Mouse (Mus musculus) adrenal gland, postnatal 25 days (tissue): ENCODE results near the gene Srrd. TPM values are rescaled to one million over a fixed set of nuclear protein-coding genes. Genes with fewer than 3 reads are reported as not detected.

Experiments used
- DNase-seq: peaks from one replicate; pipeline ENCODE4 v3.0.0; 2021; ENCODE audit warnings: mixed read lengths
- long read RNA-seq: library from polyadenylated mRNA; stranded (forward); transcript quantifications from one replicate; pipeline ENCODE4 v2.0.0, GENCODE M21; 2021
- total RNA-seq: library from RNA; stranded (reverse); gene quantifications from 2 replicates; pipeline ENCODE4 v1.2.3, GENCODE M21; 2021

Srrd gene
- total RNA-seq = 22.4 and 29.1 TPM in 2 replicates
- long read RNA-seq, transcript Srrd-203 (7 exons, 1,064 nt) = major isoform, 5 of 16 reads
- long read RNA-seq, partial matches to known transcripts = 2 of 16 reads
- long read RNA-seq, other reads (novel, unspliced or antisense) = 7 of 16 reads

DNA sequence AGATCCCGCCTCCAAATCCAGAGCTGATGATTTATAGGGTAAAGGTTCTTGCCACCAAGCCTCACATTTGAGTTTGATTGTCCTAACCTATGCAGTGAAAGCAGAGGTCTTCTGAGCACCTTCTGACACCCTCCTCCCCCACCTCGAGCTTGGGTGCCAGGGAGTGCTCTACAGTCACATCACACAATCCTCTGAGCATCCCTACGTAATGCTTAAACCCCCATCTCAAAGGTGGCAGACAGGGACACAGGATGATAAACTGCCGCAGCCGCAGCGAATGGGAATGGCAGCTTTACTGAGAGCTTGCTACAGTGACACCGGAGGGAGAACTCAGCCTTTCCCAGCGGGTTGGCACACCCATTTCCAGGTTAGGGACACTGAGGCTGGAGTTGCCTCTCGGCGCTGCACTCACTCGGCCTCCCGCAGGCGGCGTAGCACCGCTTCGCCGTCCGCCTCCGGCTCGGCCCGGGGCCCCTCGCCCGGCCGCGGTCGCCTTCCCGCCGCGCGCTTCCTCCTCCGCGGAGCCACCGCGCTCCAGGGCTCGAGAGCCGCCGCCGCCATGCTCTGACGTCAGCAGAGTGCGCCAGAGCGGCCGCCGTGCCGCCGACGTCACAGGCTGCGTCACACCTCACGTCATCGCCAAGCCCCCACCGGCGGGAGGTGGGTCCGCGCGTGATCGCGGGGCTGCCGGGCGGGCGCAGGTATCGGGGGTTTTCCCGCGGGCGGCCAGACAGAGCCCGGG, at the start of gene Srrd, which contains the start of gene Hps4:
Gene Srrd, minus strand, starts transcription at position 578 of the 742 bp plus-strand sequence.
Gene Hps4, plus strand, starts transcription at position 621 of the 742 bp plus-strand sequence.
- DNase-seq = peak; percentile 88

DNA sequence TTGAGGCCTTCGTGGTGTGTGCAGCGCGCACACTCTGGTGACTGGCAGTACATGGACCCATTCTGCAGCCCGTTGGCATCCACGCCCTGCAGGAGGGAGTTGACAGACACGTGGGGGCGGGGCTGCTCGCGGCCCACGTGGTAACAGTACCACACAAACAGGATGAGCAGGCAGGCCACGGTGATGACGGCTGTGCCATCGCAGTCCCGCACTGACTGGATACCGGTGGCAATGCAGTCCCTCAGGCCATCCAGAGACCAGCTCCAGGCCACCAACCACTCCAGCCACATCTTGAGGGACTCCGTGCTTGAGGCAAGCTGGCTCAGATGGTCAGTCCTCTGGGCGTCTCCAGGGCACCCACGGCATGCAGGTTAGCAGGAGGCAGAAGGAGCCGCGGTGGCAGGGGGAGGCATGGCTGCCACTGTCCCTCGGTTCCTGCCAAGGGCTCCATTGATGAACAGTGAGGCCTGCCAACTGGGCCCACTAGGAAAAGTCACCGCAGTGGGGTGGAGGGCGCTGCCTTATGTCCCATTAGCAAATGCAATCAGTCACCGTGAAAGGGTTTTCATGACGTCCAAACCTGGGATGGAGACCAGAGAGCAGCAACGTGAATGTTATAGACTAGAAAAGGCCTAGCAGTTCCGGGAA, 49.0 kb upstream of the Srrd start:
- DNase-seq = no peak

DNA sequence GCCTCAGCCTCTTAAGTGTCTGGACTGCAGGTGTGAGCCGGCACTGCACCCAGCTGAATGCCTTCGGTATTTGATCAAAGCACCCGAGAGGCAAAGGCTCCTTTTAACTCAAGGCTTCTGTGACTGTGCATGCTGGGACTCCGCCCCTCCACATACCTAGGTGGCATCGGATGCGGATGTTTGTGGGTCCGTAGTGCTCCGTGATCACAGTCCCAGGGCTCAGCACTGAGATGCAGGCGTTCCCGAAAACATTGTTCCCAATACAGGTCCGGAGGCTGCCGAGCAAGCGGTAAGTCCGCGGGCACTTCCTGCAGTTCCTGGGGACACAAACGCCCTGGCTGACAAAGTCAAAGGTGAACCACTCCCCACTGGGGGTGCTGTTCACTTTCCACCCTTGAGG, 48.2 kb upstream of the Srrd start:
- no peak for DNase-seq

DNA sequence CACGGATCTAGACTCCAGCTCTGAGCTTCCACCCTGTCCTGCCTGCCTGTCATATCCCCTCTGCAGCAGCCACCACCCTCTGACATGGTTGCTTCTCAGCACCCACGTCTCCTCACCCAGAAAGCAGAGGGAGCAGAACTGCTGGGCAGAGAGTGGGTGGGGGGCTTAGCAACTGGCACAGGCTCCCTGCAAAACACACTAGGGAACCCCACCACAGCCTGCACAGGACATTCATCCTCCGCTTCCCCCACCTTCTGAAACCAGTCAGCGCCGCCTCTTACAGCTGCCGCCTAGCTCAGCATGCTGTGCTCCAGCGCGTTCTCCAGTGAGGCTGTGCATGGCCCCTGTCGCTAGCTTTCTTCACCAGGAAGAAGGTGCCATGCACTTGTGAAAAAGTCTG, 46.5 kb upstream of the Srrd start:
- no peak for DNase-seq

- no peak for DNase-seq
Measured at GRCm38 (mm10) chr5:112385973-112386372, 43.1 kb upstream of the Srrd start.

DNA sequence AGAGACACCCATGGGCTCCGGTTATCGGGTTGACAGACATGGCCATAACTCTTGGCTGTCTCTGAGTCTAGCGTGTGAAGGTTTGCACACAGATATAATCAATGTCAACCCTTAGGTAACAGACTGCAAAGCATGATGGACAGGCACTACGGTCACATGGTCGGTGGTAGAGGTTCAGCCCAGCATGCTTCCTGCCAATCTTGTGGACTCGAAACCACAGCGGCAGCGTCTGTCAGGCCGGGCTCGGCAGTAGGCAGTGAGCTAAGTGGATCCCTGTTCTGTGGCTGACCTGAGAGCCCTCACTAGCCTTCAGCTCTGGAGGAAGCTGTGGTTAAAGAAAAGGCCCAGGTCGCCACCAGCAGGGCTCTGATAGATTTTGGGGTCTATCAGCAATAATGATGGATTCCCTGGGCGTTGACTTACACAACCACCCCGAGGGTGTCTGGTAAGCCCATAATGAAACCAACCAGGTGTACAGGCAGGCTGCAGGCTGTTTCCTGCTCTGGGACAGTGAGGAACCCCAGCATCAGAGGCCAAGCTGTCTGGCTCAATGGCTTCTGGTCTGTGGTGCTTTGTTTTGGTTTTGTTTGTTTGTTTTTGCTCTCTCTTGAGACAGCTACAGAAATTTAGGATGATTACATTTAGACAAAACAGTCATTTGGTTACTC, 42.1 kb upstream of the Srrd start:
- no peak for DNase-seq

DNA sequence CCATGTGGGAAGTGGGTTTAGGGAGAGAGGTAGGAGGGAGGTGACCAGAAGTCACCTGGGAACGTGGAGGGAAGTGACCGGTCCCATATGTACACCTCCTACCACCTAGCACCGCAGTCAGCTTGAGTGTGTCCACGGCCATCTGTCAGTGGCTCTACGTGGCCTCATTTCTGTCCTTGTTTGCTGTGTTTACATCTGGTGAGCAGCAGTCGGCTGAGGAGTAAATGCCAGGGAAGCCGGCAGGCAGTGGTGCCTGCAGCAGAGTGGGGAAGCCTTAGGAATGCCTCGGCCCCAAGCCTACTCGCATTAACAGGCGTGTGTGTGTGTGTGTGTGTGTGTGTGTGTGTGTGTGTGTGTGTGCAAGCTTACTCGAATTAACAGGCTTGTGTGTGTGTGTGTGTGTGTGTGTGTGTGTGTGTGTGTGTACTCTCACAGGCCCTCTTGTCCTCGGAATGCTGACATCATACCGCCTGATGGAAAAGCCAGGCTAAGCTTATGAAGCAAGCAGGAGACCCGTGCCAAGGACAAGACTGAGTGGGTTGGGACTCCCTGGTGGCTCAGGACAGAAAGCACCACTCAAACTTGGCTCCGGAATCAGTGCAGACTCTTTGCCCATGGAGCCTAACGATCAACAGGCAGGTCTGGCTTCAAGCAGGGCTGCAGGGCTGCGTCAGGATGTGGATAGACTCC, 39.9 kb upstream of the Srrd start:
- DNase-seq = peak; percentile 69

DNA sequence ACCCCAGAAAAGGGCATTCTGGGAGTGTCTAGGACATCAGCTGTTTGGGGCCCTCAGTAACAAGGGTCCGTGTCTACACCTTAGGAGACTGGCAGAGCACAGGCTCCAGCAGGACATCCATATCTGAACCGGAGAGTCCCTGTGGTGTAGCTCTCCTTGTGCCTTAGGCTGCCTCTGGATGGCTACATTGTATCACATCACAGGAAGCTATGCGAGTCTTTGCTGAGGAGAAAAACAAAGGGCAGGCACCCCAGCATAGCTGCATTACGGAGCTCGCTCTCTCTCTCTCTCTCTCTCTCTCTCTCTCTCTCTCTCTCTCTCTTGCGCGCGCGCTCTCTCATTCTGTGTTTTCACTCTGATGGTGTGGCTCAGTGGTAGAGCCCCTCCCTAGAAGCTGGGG, 39.2 kb upstream of the Srrd start:
- DNase-seq = no peak

GRCm38 (mm10) chr5:112381154-112381553, 38.3 kb upstream of the Srrd start:
- DNase-seq = peak; percentile 52

- DNase-seq = peak; percentile 56
Measured at GRCm38 (mm10) chr5:112378716-112379115, 35.9 kb upstream of the Srrd start.

DNA sequence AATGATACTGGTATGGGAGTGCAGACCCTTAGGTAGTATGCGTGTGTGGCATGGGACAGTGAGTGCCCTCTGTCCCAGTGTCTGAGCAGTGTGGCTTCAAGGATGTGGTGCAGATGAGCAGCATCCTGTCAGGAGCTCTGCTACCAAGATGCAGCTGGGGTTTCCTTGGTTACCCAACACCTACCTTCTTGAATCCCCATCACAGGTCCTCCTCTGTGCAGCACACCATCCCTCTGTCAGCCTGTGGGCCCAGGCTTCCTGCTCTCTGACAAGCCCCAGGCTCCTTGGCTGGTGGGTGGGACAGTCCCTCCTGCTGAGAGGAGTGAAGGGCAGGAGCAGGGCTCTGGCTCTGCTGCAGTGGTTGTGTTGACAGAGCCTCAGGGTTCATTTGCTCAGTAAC, 34.5 kb upstream of the Srrd start:
- no peak for DNase-seq

- no peak for DNase-seq
Measured at GRCm38 (mm10) chr5:112376111-112376510, 33.3 kb upstream of the Srrd start.

DNA sequence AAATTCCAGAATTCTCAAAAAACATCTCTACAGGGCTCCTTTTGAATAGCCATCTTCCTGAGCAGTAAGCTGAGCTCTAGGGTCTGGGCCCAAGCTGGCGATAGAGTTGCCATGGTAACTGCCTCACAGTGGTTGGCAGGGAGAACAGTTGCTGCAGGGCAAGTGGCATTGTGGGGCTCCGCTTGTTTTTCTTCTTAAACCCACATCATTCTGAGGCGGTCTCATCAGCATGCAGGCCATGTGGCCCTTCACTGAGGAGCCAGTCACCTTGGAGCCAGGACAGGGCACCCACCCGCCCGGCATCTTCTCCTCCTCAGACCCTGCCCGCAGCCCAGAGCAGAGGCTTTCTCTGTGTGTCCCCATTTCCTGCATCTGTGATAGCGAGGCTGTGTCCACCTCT, 29.1 kb upstream of the Srrd start:
- no peak for DNase-seq

- DNase-seq = no peak
Measured at GRCm38 (mm10) chr5:112370236-112370813, 27.5 kb upstream of the Srrd start.

- DNase-seq = no peak
Measured at GRCm38 (mm10) chr5:112369326-112369725, 26.5 kb upstream of the Srrd start.

DNA sequence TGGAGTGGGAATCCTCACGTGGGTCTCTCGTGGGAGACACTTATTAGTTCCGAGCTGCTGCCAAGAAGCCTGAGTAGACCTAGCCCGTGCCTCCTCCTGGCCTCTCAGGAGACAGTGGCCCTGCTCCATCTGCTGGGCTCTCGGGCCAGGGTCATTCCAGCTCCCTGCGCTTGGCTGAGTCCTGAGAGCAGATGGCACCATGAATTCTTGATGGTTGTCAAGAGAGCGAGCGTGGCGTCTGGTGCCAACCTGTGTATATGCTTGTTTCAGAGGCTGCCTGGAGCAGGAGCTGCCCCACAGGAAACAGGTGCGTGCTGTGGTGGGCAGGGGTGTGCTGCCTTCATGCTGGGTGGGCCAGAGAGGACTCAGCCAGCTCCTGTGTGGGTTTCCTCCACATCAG, 25.8 kb upstream of the Srrd start:
- no peak for DNase-seq

DNA sequence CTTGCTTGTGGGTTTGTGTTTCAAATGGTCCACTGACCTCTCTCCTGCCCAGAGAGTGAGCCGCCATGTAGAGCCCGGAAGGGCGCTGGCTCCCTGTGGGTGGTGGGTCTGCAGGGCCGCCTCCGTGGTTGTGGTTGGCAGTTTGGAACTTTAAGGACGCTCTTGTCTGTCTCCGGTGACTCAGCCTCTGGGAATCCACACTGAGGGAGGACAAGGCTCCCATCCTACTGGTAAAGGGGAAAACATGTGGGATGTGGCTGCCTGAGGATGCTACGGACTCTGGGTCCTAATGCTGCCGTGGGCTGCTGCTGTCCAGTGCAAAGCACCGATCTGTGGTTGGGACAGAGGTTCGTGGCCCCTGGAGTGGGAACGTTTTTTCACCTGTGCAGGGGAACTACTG, 25.1 kb upstream of the Srrd start:
- no peak for DNase-seq

DNA sequence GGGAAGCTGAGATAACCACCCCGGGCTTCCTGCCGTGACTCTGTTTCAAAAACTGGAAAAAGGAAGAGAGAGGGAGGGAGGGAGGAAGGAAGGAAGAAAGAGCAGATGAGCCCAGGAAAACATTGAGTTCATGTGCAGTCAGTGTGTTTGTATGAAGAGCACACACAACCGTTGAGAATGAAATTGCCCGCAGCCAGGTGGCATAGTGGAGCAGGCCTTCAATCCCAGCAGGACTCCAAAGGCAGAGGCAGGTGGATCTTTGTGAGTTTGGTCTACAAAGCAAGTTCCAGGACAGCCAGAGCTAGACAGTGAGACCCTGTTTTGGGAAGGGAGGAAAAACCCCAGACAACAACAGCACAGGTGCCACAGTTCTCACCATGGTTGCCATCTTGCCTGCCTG, 24.5 kb upstream of the Srrd start:
- no peak for DNase-seq

GRCm38 (mm10) chr5:112366879-112367278, 24.0 kb upstream of the Srrd start:
- no peak for DNase-seq

- no peak for DNase-seq
Measured at GRCm38 (mm10) chr5:112364184-112364797, 21.5 kb upstream of the Srrd start.

GRCm38 (mm10) chr5:112360077-112360476, 17.2 kb upstream of the Srrd start:
- no peak for DNase-seq

DNA sequence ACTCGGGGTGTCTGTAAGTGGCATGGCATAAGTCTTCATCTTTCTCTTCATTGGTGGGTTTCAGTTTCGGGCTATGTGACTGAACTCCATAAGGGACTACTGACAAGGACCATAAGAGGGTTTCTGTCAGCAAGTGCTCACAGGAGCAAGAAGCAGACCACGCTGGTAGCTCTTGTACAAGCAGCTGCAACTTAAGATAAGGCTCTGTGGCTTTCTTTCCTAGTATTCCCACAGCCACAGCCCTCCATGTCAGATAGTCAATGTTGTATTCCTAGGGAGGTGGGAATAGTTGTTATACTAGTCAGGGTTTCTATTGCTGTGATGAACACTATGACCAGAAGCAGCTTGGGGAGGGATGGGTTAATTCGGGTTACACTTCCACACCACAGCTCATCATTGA, 16.7 kb upstream of the Srrd start:
- DNase-seq = no peak
